Mouse (Mus musculus) neural tube, embryonic 14.5 days (tissue): ENCODE data around the gene Sox8. TPM values are rescaled to one million over a fixed set of nuclear protein-coding genes. Genes with fewer than 3 reads are reported as not detected.
A peak's percentile ranks its signal among the peaks of the same experiment; 100 is the strongest.

Experiments used
- ATAC-seq: fragments of 200-750 bp; cut with Nextera tagmentation; 2 replicates; pipeline ENCODE4 v1.8.0; 2017; ENCODE audit warnings: low read depth, mild to moderate bottlenecking, moderate TSS enrichment, moderate library complexity
- H3K27ac ChIP-seq: fragments of 300-500 bp; sonication (generic); 2 replicates; pipeline ENCODE4 v1.5.1; 2014; ENCODE audit warnings: low read depth, mild to moderate bottlenecking, control low read depth, low read length, moderate library complexity, mixed read lengths
- H3K27me3 ChIP-seq: fragments of 300-500 bp; sonication (generic); 2 replicates; pipeline ENCODE4 v1.6.1; 2014; ENCODE audit warnings: low read length; ENCODE audit not compliant: control insufficient read depth, insufficient read depth
- H3K36me3 ChIP-seq: fragments of 300-500 bp; sonication (generic); 2 replicates; pipeline ENCODE4 v1.6.1; 2014; ENCODE audit warnings: low read length, mixed read lengths; ENCODE audit not compliant: control insufficient read depth, insufficient read depth
- H3K4me1 ChIP-seq: fragments of 300-500 bp; sonication (generic); 2 replicates; pipeline ENCODE4 v1.6.1; 2014; ENCODE audit warnings: low read length; ENCODE audit not compliant: control insufficient read depth, insufficient read depth
- H3K4me2 ChIP-seq: fragments of 300-500 bp; sonication (generic); 2 replicates; pipeline ENCODE4 v1.6.1; 2014; ENCODE audit warnings: mild to moderate bottlenecking, low read depth, low read length, control low read depth
- H3K4me3 ChIP-seq: fragments of 300-500 bp; sonication (generic); 2 replicates; pipeline ENCODE4 v1.5.1; 2014; ENCODE audit warnings: low read depth, low read length, control low read depth, mixed read lengths
- H3K9ac ChIP-seq: fragments of 300-500 bp; sonication (generic); replicated peaks from 2 replicates; pipeline ENCODE4 v1.6.1; 2014; ENCODE audit warnings: low read depth, mild to moderate bottlenecking, control low read depth, low read length, mixed read lengths
- H3K9me3 ChIP-seq: fragments of 300-500 bp; sonication (generic); 2 replicates; pipeline ENCODE4 v1.6.1; 2016; ENCODE audit warnings: low read length; ENCODE audit not compliant: control insufficient read depth
- WGBS: fragments of 180-500 bp; shearing (Covaris S2); extraction: QIAGEN DNeasy Blood & Tissue Kit; methylation state at CpG from one replicate; pipeline ENCODE4 v1.1.7; 2014; 5-methylcytosine and 5-hydroxymethylcytosine counted together
- polyA plus RNA-seq: library from polyadenylated mRNA; unstranded; fragments of >200 nt; fragmentation: Nextera tagmentation; extraction: Ambion mirVana; gene quantifications from 2 replicates; pipeline ENCODE4 v1.2.1, GENCODE M21; 2014

Gene Sox8
- polyA plus RNA-seq, 1 experiment from 2014 or later: 17.5 TPM

DNA sequence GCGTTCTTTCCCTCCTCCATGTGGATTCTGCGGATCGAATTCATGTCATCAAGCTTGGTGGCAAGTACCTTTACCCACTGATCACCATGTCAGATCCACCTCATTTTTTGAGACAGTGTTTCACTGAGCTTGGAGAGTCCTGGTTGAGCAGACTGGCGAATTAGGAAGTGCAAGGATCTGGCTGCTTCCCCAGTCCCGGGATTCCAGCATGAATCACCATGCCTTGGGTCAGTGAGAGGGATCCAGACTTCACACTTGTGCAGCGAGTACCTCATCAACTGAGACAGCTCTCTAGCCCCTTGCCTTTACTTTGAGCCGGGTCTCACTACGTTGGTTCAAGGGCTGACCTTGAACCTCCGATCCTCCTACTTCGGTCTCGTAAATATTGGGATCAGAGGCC is 19.2 kb downstream of the Sox8 start:
- 90% methylated on average over 11 of the region's 11 CpGs for WGBS
- Histone ChIP-seq H3K27ac (no peak overlapping the region), H3K4me2 (no peak overlapping the region), H3K4me1 (peaks cover 5% of the 10 kb centered on the region), H3K9me3 (no peaks in the 10 kb centered on the region), H3K4me3 (no peak overlapping the region), H3K9ac (no peak overlapping the region), H3K27me3 (no peaks in the 10 kb centered on the region), H3K36me3 (no peaks in the 10 kb centered on the region)
- no peak for ATAC-seq

DNA sequence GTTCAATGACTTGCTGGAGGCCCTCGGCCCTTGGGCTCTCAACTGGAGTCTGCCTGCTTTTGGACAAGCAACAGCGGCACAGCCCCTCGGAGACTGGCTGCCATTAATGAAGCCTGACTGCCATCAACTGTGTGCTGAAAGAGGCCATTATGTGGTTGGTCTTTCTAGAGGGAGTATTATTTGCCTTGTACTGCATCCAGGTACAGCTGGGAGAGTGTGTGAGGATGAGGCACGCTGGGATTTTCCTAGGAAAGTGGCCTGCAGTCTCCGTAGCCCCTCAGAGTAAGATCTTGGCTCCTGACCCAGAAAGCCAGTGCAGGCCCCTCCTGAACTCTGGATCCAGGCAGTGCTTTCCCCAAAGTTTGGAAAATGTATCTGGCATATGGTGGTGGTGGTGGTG is 20.5 kb downstream of the Sox8 start:
- Histone ChIP-seq H3K27ac (no peak overlapping the region), H3K36me3 (no peaks in the 10 kb centered on the region), H3K4me1 (no peaks in the 10 kb centered on the region), H3K4me2 (no peak overlapping the region), H3K4me3 (no peak overlapping the region), H3K9me3 (no peaks in the 10 kb centered on the region), H3K9ac (no peak overlapping the region), H3K27me3 (no peaks in the 10 kb centered on the region)
- 77% methylated on average over 5 of the region's 5 CpGs for WGBS
- ATAC-seq: no peak

DNA sequence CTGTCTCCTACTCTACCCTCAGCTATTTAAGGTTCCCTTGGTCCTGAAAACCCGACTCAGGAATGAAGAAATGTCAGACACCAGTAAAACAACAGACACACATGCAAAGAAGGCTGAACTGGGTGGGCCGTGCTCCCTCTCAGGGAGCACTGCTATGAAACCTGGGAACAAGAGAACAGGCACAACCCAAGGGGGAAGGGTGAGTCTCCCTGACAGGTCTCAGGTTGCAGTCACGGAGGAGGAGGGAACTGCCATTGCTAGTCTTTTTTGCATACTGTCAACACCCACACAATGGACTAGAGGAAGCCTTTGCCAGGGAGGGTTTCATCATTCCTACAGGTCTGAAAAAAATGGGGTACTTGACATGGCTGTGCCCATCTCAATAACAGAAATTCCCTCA is 23.5 kb downstream of the Sox8 start:
- Histone ChIP-seq H3K27ac (no peak overlapping the region), H3K27me3 (no peaks in the 10 kb centered on the region), H3K4me2 (no peak overlapping the region), H3K9me3 (no peaks in the 10 kb centered on the region), H3K9ac (no peak overlapping the region), H3K4me1 (no peaks in the 10 kb centered on the region), H3K36me3 (no peaks in the 10 kb centered on the region), H3K4me3 (no peak overlapping the region)
- ATAC-seq: no peak
- 46% methylated on average over 3 of the region's 3 CpGs for WGBS

DNA sequence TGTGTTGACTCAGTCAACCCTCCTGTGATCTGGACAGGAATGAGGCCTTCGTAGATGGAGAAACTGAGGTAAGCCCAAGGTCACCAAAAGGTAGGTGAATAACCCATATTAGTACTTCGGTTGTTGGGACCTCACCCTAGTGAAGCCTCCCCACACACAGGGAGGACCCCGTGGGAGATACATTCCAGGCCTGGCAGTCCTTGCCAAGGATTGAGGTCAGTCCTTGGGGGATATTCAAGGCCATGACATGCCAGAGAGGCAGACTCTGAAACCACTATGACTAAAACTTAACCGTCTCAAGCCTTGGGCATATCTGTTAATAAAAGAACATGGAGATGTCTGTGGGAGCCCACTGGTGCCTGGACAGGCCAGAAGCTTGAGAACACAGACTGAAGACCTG is 28.7 kb downstream of the Sox8 start:
- H3K27me3 ChIP-seq: no peaks in the 10 kb centered on the region
- H3K4me3 ChIP-seq: no peak overlapping the region
- no peak for ATAC-seq
- no peak overlapping the region for H3K4me2 ChIP-seq
- H3K9me3 ChIP-seq: no peaks in the 10 kb centered on the region
- no peaks in the 10 kb centered on the region for H3K36me3 ChIP-seq
- H3K9ac ChIP-seq: no peak overlapping the region
- H3K4me1 ChIP-seq: 0 out of 2 replicates have a peak, but pooled peaks cover under 1% of the 10 kb centered on the region
- WGBS: 91% methylated on average over 4 of the region's 4 CpGs
- no peak overlapping the region for H3K27ac ChIP-seq

DNA sequence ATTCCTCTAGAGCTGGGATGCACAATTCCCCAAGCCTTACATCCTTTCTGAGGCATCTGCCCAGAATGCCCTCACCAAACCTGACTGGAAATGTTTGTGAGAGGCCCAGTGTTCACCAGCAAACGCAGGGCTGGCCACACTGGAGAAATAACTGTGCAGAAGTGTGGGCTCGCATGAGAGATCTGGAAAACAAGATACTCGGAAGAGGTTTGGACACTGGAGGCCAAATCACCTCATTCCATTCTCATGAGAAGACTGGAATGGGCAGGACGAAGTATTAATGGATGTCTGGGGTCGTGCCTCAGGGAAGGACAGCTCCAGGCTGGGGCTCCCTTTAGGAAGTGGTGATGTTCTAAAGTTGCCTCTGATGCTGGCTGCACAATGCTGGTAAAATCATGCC is 29.8 kb downstream of the Sox8 start:
- Histone ChIP-seq H3K36me3 (no peaks in the 10 kb centered on the region), H3K27me3 (no peaks in the 10 kb centered on the region), H3K27ac (no peak overlapping the region), H3K4me2 (no peak overlapping the region), H3K9me3 (no peaks in the 10 kb centered on the region), H3K4me1 (0 out of 2 replicates have a peak, but pooled peaks cover 3% of the 10 kb centered on the region), H3K4me3 (no peak overlapping the region), H3K9ac (no peak overlapping the region)
- ATAC-seq: no peak
- 85% methylated on average over 5 of the region's 5 CpGs for WGBS

DNA sequence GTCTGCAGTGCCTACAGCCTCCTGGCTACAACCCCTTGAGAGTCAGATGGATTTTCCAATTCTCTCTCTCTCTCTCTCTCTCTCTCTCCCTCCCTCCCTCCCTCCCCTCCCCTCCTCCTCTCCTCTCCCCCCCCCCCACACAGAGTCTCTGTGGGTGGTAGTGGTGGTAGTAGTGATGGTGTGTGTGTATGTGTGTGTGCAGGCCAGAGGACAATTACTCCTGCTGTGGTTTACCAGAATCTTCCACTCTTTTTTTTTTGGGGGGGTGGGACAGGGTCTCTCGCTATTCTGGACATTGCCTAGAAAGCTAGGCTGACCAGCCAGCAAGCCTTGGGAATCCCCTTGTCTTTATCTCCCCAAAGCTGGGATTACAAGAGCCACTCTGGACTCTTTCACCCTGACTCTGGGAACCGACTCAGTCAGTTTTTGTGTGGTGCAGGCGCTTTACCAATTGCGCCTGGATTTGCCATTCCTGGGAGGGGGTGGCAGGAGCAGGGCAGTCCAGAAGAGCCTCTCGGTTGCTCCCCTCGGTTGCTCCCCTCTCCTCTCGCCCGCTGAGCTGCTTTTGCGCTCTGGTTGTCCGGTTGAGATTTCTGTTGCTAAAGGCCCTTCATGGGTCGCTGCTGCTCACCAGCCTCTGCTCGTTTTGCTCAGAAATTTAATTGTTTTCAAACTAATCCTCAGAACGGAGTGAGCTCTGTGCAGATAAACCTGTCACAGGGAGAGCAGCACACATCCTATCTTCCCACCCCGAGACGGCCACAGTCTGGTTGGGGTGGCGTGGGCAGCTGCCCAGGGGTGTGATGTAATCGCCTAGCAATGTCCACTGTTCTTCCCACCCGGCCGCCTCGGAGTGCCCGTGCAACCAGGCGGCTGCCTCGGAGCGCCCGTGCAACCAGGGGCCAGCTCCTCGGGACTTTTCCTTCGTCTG is 31.3 kb downstream of the Sox8 start:
- Histone ChIP-seq H3K9me3 (no peaks in the 10 kb centered on the region), H3K27me3 (no peaks in the 10 kb centered on the region), H3K4me2 (peak overlapping the region; percentile 14; the same call in 1 of the 2 replicates), H3K4me1 (0 out of 2 replicates have a peak, but pooled peaks cover 3% of the 10 kb centered on the region), H3K4me3 (no peak overlapping the region), H3K36me3 (no peaks in the 10 kb centered on the region), H3K9ac (no peak overlapping the region), H3K27ac (peak overlapping the region; percentile 48; the same call in 1 of the 2 replicates)
- ATAC-seq: no peak
- WGBS: 42% methylated on average over 27 of the region's 27 CpGs

DNA sequence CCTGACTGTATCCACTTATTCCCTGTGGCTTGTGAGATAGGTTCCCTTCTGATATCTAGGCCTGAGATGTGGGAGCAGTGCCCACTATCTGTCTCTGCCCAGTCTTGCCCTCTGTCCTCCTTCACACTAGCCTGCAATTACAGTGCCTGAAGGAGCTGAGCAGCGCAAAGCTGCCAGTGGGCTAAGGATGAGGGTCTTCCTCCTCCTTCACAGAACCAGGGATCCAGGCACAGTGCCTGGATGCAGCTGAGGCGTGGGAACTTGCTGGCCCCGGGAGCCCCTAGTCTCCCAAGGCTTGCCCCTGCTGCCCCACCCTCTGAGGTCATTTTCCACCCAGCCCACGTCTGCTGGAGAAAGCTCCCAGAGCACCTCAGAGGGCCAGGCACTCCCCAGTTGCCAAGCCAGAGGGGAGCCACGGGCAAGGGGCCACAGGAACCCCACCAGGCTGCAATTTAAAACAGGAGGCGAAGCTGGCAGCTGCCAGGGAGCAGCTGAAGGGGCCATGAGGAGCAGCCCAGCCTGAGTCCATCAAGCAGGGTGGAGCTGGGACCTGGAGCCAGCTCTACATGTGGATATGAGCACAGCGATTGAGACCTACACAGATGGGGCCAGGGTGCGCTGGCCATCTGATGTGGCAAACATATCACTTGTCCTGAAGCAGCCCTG is 40.0 kb downstream of the Sox8 start:
- Histone ChIP-seq H3K9me3 (no peaks in the 10 kb centered on the region), H3K9ac (no peak overlapping the region), H3K27ac (no peak overlapping the region), H3K27me3 (no peaks in the 10 kb centered on the region), H3K4me3 (no peak overlapping the region), H3K36me3 (no peaks in the 10 kb centered on the region), H3K4me1 (no peaks in the 10 kb centered on the region), H3K4me2 (no peak overlapping the region)
- 66% methylated on average over 8 of the region's 8 CpGs for WGBS
- no peak for ATAC-seq

DNA sequence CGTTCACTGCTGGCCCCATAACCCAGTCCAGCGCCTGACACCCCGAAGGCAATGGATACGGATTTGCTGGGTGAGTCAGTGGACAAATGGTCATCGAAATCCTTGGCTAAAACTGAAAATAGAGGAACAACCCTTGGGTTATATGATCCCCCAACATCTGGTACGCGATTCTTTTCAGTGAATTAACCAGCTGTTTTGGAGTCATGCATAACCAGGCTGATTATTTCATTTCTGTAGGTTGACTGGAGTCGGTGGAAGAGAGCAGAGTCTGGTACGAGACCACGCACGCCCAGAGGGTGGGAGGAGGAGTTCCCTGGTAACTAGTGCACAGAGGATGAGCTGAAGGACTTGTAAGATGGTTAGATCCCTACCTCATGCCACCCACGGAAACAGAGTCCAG is 48.4 kb downstream of the Sox8 start:
- no peak for ATAC-seq
- Histone ChIP-seq H3K27ac (no peak overlapping the region), H3K4me3 (no peak overlapping the region), H3K9ac (no peak overlapping the region), H3K4me2 (no peak overlapping the region), H3K9me3 (no peaks in the 10 kb centered on the region), H3K4me1 (peaks cover 4% of the 10 kb centered on the region; the same call in 1 of the 2 replicates), H3K36me3 (no peaks in the 10 kb centered on the region), H3K27me3 (no peaks in the 10 kb centered on the region)
- 86% methylated on average over 12 of the region's 12 CpGs for WGBS

DNA sequence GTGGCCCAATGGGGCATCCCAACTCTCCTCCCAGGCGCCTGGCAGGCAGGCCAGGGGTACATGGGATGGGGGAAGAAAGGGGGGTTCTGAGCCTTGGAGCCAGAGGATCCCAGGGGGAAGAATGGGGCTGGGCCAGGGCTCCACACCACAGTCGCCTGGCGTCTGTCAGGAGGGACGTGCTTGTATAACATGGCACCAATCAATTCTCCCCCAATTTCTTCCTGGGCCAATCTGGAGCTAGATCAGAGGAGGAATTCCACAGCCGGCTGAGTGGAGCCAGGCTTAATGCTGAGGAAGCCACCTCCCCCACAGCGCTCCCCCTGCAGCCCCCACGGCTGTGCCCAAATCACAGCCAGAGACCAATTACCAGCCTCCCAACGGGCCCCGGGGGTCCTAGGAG is 50.0 kb downstream of the Sox8 start:
- no peak for ATAC-seq
- Histone ChIP-seq H3K4me2 (no peak overlapping the region), H3K4me3 (no peak overlapping the region), H3K36me3 (no peaks in the 10 kb centered on the region), H3K27me3 (no peaks in the 10 kb centered on the region), H3K9me3 (no peaks in the 10 kb centered on the region), H3K9ac (no peak overlapping the region), H3K4me1 (peaks cover 4% of the 10 kb centered on the region; the same call in 1 of the 2 replicates), H3K27ac (no peak overlapping the region)
- WGBS: 45% methylated on average over 9 of the region's 9 CpGs
